Mouse (Mus musculus) brain, embryonic 18.5 days (tissue): ENCODE measurements around the gene Slc35e3.

Experiments used
- DNase-seq: peaks from one replicate; pipeline ENCODE4 v3.0.0-alpha.2; 2012; ENCODE audit warnings: low read depth, low spot score

Gene Slc35e3

GRCm38 (mm10) chr10:117683734-117684037 lies 62.5 kb downstream of the Slc35e3 start:
- DNase-seq, result no peak
